Mouse (Mus musculus) cerebellum, adult 2 months (tissue): ENCODE results near the gene Pnpo.

Experiments
- CTCF ChIP-seq: fragments of 200-500 bp; IDR thresholded peaks from 2 replicates; pipeline ENCODE4 v1.5.1; 2011; ENCODE audit warnings: low read depth, mild to moderate bottlenecking, control low read depth, low read length, moderate library complexity, borderline replicate concordance; ENCODE audit not compliant: insufficient read depth
- POLR2A ChIP-seq: fragments of 200-500 bp; IDR thresholded peaks from 2 replicates; pipeline ENCODE4 v1.6.1; 2011; ENCODE audit warnings: low read length, control low read depth, borderline replicate concordance; ENCODE audit not compliant: insufficient read depth

DNA sequence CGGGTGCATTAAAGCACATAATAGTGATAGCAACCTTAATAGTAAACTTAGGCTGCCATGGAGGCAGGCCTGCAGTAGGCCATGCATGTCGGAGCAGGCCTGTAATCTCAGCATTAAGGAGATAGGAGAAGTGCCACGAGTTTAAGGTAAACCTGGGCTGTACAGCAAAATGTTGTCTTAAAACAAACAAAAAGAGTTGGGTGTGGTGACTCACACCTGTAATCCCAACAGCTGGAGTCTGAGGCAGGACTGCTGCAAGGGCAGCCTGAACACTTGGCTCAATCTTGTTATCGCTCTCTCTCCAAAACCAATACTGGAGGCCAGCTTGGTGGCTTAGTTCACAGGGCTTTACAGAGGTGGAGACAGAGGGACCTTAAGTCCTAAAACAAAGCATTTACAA is 11.3 kb upstream of the Pnpo start:
- TF ChIP-seq CTCF (no peak), POLR2A (no peak)
